Mouse (Mus musculus) lung, embryonic 14.5 days (tissue): Measurements from ENCODE around the gene Gpr84. TPM values are rescaled to one million over a fixed set of nuclear protein-coding genes. Genes with fewer than 3 reads are reported as not detected.
A peak's percentile ranks its signal among the peaks of the same experiment; 100 is the strongest.

Source experiments
- ATAC-seq: fragments of 200-750 bp; cut with Nextera tagmentation; 2 replicates; pipeline ENCODE4 v1.8.0; 2017; ENCODE audit warnings: mild to moderate bottlenecking, moderate TSS enrichment, moderate library complexity; ENCODE audit not compliant: insufficient read depth
- DNase-seq: peaks from one replicate; pipeline ENCODE4 v3.0.0-alpha.2; 2015
- H3K27ac ChIP-seq: fragments of 300-500 bp; sonication (generic); 2 replicates; pipeline ENCODE4 v1.5.1; 2014; ENCODE audit warnings: low read depth, mild to moderate bottlenecking, moderate library complexity
- H3K27me3 ChIP-seq: fragments of 300-500 bp; sonication (generic); 2 replicates; pipeline ENCODE4 v1.6.1; 2014; ENCODE audit warnings: low read length, control low read depth; ENCODE audit not compliant: insufficient read depth
- H3K36me3 ChIP-seq: fragments of 300-500 bp; sonication (generic); 2 replicates; pipeline ENCODE4 v1.6.1; 2014; ENCODE audit warnings: control low read depth; ENCODE audit not compliant: insufficient read depth
- H3K4me1 ChIP-seq: fragments of 300-500 bp; sonication (generic); 2 replicates; pipeline ENCODE4 v1.6.1; 2014; ENCODE audit warnings: antibody characterized with exemption, control low read depth; ENCODE audit not compliant: insufficient read depth
- H3K4me2 ChIP-seq: fragments of 300-500 bp; sonication (generic); 2 replicates; pipeline ENCODE4 v1.6.1; 2014; ENCODE audit warnings: mild to moderate bottlenecking
- H3K4me3 ChIP-seq: fragments of 300-500 bp; sonication (generic); 2 replicates; pipeline ENCODE4 v1.5.1; 2014; ENCODE audit warnings: low read depth, low read length
- H3K9ac ChIP-seq: fragments of 300-500 bp; sonication (generic); 2 replicates; pipeline ENCODE4 v1.6.1; 2014
- H3K9me3 ChIP-seq: fragments of 300-500 bp; sonication (generic); 2 replicates; pipeline ENCODE4 v1.6.1; 2016; ENCODE audit warnings: low read depth, low read length, control low read depth
- CTCF ChIP-seq: IDR thresholded peaks from 2 replicates; pipeline ENCODE4 v1.5.1; 2016; ENCODE audit warnings: antibody characterized with exemption, low read depth
- WGBS: fragments of 180-500 bp; shearing (Covaris S2); extraction: QIAGEN DNeasy Blood & Tissue Kit; methylation state at CpG from one replicate; pipeline ENCODE4 v1.1.7; 2014; 5-methylcytosine and 5-hydroxymethylcytosine counted together
- polyA plus RNA-seq: library from polyadenylated mRNA; unstranded; fragments of >200 nt; fragmentation: Nextera tagmentation; extraction: Ambion mirVana; gene quantifications from 2 replicates; pipeline ENCODE4 v1.2.1, GENCODE M21; 2014

The Gpr84 gene
- polyA plus RNA-seq, 1 experiment from 2014 or later = not detected

DNA sequence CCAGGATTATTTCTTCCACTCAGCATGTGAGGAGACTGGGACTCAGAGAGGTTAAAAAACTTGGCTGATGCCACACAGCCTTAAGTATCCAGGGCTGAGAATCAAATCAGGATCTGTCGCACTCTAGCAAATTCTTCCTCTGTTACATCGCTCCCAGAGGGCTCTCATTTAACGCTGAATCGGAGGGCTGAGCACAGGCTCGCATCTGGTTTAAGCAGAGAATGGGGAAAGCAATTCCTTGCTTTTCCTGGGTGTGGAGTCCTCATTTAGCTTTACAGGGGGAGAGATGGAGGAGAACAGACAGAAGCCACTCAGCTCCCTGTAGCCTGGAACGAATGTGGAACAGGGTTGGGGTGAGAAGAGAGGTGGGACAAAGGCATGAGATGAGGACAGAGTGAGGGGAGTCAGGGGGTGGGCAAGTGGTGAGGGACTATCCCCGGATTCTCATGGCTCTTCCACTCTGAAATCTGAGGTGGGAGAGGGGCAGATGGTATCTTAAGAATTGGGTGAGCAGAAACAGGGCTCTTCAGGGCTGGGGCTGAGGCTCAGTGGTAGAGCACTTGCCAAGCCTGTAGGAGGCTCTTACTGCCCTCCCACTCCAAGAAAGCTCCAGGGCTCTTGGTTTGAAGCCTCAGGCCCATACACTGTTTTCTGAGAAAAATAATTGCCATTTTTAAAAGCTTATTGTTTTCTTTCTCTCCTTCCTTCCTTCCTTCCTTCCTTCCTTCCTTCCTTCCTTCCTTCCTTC is 25.2 kb upstream of the Gpr84 start:
- TF ChIP-seq CTCF = no peak
- H3K9me3 ChIP-seq = no peaks in the 10 kb centered on the region
- no peak overlapping the region for H3K27ac ChIP-seq
- WGBS = 27% methylated on average over 7 of the region's 7 CpGs
- H3K4me2 ChIP-seq = no peak overlapping the region
- H3K4me3 ChIP-seq = no peak overlapping the region
- H3K4me1 ChIP-seq = peaks cover 4% of the 10 kb centered on the region
- no peak for DNase-seq
- no peak overlapping the region for H3K9ac ChIP-seq
- H3K27me3 ChIP-seq = peaks cover 43% of the 10 kb centered on the region
- no peaks in the 10 kb centered on the region for H3K36me3 ChIP-seq
- no peak for ATAC-seq

- WGBS = 53% methylated on average over 3 of the region's 3 CpGs
- Histone ChIP-seq H3K36me3 (no peaks in the 10 kb centered on the region), H3K9me3 (no peaks in the 10 kb centered on the region), H3K9ac (no peak overlapping the region), H3K4me3 (no peak overlapping the region), H3K4me1 (peaks cover 4% of the 10 kb centered on the region), H3K27ac (no peak overlapping the region), H3K4me2 (no peak overlapping the region), H3K27me3 (peaks cover 36% of the 10 kb centered on the region)
- no peak for ATAC-seq
- no peak for TF ChIP-seq CTCF
- no peak for DNase-seq
Measured at GRCm38 (mm10) chr15:103335040-103335439, 24.6 kb upstream of the Gpr84 start.

GRCm38 (mm10) chr15:103334194-103334593 is 23.8 kb upstream of the Gpr84 start:
- Histone ChIP-seq H3K4me3 (no peak overlapping the region), H3K9ac (no peak overlapping the region; the same call in 1 of the 2 replicates), H3K27me3 (peaks cover 28% of the 10 kb centered on the region), H3K9me3 (no peaks in the 10 kb centered on the region), H3K36me3 (no peaks in the 10 kb centered on the region), H3K4me2 (no peak overlapping the region), H3K4me1 (no peaks in the 10 kb centered on the region; the same call in 1 of the 2 replicates), H3K27ac (no peak overlapping the region)
- no peak for TF ChIP-seq CTCF
- ATAC-seq = no peak
- 17% methylated on average over 2 of the region's 2 CpGs for WGBS
- DNase-seq = no peak

DNA sequence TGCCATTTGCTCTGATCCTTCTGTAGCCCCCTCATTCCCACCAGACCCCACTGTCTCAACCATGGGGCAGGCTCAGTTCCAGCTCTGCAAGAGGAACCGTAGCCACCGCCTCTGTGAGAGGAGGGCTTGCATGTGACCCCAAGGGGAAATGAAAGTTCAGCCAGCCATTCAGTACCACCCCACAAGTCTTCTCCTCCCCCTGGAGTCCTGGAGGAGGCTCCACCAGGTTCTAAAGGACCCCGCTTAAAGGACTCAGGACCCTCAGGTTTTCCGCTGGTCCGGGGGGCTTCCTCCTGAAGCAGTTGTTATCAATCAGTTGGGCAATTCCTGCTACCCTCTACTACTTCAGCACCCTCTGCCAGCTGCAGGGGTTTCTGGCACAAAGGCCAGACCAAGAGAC is 23.3 kb upstream of the Gpr84 start:
- no peak for TF ChIP-seq CTCF
- Histone ChIP-seq H3K4me2 (no peak overlapping the region), H3K9me3 (no peaks in the 10 kb centered on the region), H3K9ac (no peak overlapping the region), H3K27me3 (peaks cover 23% of the 10 kb centered on the region), H3K4me1 (no peaks in the 10 kb centered on the region; the same call in 1 of the 2 replicates), H3K27ac (no peak overlapping the region), H3K4me3 (no peak overlapping the region), H3K36me3 (no peaks in the 10 kb centered on the region)
- ATAC-seq = no peak
- DNase-seq = no peak
- 72% methylated on average over 5 of the region's 5 CpGs for WGBS

- ATAC-seq = no peak
Measured at GRCm38 (mm10) chr15:103333081-103333615, 22.7 kb upstream of the Gpr84 start.

DNA sequence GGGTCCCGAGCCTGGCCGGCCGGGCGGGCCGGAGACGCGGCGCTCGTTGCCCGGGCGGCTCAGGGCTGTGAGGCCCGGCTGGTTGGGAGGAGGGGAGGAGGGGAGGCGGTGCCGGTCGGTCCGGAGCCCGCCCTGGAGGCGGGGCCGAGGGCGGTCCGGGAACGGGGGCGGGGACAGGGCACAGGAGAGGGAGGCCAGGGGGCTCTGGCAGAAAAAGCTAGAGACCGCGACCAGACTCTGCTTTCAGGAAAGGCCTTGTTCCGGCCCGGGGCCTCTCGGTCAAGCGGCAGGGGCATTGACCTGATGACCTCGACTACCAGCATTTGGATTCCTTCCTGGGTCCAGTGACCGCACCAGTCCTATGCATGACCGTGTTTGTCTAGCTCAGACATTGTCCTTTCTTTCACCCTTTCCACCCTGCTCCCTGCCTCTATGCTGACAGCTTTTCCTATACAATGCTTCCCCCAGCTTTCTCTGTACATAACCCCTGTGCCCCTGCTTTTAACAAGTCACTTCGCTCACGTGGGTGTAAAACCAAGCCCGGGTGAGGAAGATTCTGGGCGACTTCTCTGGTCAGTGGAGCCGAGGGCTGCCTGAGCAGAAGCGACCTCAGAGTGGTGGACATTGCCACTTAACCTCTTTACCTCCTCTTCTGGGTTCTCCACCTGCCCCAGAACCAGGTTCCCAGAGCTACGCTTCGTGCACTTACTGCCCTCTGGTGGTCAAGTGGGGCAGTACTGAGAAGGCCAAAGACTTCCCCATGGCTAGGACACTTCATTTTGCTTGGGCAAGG is 13.2 kb upstream of the Gpr84 start:
- Histone ChIP-seq H3K9ac (peak overlapping the region; percentile 69), H3K4me1 (peaks cover 8% of the 10 kb centered on the region; the same call in 1 of the 2 replicates), H3K36me3 (peaks cover 1% of the 10 kb centered on the region; the same call in 1 of the 2 replicates), H3K9me3 (no peaks in the 10 kb centered on the region), H3K27me3 (no peaks in the 10 kb centered on the region), H3K27ac (peak overlapping the region; percentile 76; the same call in 1 of the 2 replicates), H3K4me3 (peak overlapping the region; percentile 65), H3K4me2 (peak overlapping the region; percentile 83)
- ATAC-seq (peak; percentile 98), DNase-seq (peak; percentile 92)
- under 1% methylated on average over 28 of the region's 40 CpGs for whole genome bisulfite sequencing
- peak; percentile 96 for TF ChIP-seq CTCF

More at GRCm38 (mm10) chr15:103333081-103333615, 22.7 kb upstream of the Gpr84 start:
- Histone ChIP-seq H3K27me3 (peaks cover 17% of the 10 kb centered on the region), H3K4me2 (no peak overlapping the region), H3K27ac (no peak overlapping the region), H3K4me3 (no peak overlapping the region), H3K36me3 (no peaks in the 10 kb centered on the region), H3K9me3 (no peaks in the 10 kb centered on the region), H3K9ac (no peak overlapping the region; the same call in 1 of the 2 replicates), H3K4me1 (no peaks in the 10 kb centered on the region; the same call in 1 of the 2 replicates)
- 58% methylated on average over 5 of the region's 5 CpGs for WGBS
- TF ChIP-seq CTCF = no peak
- no peak for DNase-seq

- peak overlapping the region; percentile 65 for H3K4me3 ChIP-seq
- H3K4me2 ChIP-seq = peak overlapping the region; percentile 83
- under 1% methylated on average over 13 of the region's 26 CpGs for WGBS
- peaks cover 6% of the 10 kb centered on the region for H3K36me3 ChIP-seq
- ATAC-seq (peak; percentile 76), DNase-seq (peak; percentile 60)
- peak overlapping the region; percentile 69 for H3K9ac ChIP-seq
- no peaks in the 10 kb centered on the region for H3K9me3 ChIP-seq
- H3K4me1 ChIP-seq = peaks cover 8% of the 10 kb centered on the region; the same call in 1 of the 2 replicates
- H3K27ac ChIP-seq = no peak overlapping the region
- H3K27me3 ChIP-seq = no peaks in the 10 kb centered on the region
- TF ChIP-seq CTCF = no peak
Measured at GRCm38 (mm10) chr15:103323070-103323454, 12.7 kb upstream of the Gpr84 start.
